Mouse (Mus musculus): ENCODE measurements around the gene Rasl10b.

Gene Rasl10b

DNA sequence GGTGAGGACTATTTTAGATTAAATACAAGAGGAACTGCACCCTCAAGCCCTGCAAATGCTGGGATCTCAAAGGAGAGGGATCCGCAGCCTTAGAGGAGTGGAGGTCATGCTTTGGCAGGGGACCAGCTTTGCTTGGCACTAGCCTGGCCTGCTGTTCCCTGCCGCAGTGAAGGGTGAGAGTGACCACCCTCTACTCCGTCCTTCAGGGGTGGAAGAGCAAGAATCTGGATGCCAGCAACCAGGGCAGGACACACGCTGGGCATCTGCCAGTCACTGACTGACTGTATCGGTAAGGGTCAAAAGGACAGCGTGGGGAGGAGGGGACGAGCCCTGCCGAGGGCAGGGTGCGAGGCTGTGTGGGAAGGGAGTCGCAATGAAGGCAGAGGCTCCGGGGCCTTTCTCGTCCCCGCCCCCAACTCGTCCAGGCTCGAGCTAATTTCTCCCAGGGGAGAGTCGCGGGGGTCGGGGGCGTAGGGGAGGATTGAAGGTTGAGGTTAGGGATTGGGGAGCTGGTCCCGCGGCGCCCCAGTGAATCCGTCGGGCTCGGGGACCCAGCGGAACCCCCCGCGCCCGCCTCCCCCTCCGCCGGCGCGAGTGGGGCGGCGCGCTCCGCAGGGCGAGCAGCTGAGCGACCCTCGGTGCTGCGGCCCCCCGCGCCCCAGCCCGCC, at the start of gene Rasl10b:
Gene Rasl10b, plus strand, starts transcription at position 51 of the 668 bp plus-strand sequence.
- DNase-seq (ENCODE audit: low spot score in 2 of 2): no peak

DNA sequence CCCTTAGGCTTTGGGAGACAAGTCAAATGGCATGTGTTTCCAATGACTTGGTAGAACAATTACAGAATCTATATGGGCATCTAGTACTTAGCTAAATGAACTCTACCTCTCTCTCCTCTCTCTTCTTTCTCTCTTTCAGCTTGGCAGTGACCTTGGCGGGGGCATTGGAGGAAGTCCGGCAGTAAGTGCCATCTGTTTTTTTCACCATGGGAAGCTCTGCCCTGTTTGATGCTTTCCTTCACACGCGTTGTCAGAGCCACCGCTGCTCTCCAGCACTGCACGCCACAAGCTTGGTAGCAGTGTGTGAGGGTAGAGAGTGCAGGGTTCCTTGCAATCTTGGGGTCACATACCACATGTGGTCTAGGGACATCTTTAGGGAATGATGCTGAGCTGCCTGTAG, 44.3 kb upstream of the Rasl10b start:
- no peak for DNase-seq (ENCODE audit: low spot score in 2 of 2)

DNA sequence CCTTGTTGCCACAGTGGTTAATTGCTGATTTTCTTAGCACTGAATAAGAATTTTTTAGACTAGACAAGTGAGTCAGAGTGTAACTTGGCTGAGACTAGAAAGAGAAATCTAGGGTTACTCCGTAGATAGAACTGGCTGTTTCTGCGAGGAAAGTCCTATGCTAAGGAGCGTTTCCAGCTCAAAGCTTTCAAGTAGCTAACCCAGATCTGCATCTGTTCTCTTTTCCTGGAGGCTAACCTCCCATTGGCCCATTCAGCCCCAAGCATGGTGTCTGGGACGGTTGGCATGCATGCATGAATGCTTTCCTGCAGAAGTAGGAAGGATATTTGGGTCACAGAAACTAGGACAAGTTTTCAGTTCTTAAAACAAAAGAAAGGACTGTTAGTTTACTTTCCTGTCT, 37.7 kb upstream of the Rasl10b start:
- no peak for DNase-seq (ENCODE audit: low spot score in 2 of 2)

DNA sequence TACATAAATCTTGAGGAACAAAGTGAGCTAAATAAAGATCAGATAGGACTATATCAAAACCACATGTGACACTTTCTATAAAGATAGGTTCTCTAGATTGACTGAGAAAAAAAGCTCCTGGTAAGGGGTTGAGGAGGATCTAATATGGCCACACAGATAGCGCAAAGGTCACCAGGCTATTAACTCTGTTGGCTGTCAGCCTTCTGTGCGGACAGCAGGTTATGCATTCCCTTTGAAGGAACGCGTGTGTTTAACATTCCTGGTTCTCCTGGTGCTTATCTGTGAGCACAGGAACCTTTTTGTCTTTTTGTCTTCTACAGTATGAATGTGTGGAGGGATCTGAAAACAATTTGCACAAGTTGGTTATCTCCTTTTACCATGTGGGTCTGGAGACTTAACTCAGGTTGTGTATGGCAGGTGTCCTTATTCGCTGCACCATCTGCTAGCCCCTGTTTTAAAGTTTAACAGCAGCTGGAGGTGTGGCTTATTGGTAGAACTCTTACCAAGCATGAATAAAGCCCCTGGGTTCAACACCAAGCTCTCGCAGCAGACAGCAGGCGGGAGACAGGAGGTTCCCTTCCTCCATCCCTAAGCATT, 29.1 kb upstream of the Rasl10b start:
- DNase-seq (ENCODE audit: low spot score in 2 of 2): no peak

DNA sequence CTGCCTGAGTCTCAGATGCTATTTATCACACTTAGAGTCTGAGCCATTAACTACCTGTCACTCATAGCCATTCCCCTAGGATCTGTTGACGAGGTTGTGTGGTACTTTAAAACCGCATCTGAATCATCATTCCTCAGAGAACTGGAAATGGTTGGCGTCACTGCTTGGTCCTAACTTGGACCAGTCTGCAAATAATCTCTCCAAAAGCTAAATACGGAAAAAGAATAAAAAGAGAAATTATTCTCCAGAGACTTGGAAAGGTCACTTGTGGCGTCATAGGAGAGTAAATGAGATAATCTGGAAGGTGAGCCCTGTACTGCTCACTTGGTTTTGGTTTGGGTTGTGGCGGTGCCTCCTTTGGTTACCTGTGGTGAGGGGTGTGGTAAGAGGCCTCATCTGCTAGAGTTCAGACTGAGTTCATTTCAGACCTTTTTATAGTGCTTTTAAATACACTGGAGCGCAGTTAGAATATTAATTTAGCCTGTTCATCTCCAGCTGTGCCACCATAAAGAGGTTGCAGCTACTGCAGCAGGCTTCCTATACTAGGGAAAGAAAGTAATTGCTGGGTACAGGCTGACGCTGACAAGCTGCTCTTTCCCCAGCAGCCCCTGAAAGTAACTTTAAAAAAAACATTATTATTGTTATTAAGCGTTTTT, 25.9 kb upstream of the Rasl10b start:
- DNase-seq (ENCODE audit: low spot score in 2 of 2): no peak

DNA sequence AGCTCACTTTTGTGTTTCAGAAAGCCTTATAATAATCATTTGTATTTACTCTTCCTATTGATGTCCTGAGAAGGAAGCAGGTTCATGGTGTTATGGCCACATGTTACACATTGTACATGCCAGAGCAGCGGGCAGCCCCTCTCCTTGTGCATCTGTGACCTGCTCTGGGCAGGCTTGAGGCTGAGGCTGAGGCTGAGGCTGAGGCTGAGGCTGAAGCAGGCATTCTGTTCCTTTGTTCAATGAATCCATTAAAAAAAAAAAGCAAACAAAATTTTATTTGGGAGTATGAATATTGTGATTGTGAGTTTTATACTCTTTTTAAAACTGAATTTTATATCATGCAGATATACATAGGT, 25.4 kb upstream of the Rasl10b start:
- DNase-seq (ENCODE audit: low spot score in 2 of 2): no peak

DNA sequence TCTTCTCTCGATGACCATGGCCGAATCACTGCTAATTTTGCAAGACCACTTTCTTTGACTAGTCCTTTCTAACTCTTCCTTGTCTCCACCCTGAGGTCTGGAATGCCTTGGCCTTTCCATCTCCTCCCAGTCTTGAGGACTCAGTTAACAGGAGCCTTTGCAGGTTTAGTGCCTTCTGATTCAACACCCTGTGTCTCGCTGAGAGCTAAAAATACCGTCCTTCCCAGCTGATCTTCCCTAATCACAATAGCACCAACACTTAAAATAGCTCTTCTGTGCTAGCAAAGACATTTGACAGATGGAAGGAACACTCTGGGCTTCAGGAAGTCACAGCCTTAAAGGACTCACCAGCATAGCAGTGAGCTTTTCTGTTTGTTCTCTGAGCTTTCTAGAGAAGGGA, 15.9 kb upstream of the Rasl10b start:
- no peak for DNase-seq (ENCODE audit: low spot score in 2 of 2)

DNA sequence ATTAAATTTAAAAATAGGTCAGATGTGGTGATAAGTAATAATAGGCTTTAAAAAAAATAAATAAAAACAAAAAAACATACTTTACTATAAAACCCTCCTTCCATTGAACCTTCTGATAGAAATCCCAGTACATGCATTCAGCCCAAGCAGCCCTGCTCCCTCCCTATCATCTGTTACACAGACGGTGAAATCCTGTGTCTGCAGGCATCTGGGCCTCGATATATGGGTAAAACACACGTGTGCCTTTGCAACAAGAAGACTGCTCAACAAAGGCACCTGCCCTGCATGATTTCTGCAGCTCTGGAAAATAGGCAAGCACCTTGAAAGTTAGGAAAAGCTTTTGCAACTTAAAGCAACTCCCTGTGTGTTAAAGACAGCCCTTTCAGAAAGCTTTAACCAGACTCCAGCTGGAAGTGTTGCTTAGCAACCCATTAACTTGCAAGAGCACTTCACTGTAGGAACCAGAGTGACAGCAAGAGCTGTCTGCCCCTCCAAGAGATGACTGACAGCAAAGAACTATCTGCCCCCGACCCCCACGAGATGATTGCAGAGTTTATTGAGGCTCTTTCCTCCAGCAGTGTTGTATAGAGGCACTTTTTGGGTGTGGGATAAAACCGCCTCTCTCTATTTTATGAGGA, 14.0 kb upstream of the Rasl10b start:
- no peak for DNase-seq (ENCODE audit: low spot score in 2 of 2)

DNA sequence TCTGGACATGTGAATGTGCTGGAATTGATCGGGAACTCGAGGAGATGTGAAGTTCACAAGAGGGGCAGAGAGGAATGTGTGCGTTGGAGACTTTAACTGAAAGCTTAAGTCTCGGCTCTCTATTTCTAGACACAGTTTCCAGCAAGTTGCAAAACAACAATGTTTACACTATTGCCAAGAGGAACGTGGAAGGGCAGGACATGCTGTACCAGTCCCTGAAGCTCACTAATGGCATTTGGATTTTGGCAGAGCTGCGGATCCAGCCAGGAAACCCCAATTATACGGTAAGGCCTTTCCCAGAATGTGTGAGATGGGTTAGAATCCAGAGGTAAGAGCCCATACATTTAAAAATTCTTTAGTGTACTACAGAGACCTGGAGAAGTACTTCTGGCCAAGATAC, 11.3 kb upstream of the Rasl10b start:
- no peak for DNase-seq (ENCODE audit: low spot score in 2 of 2)

DNA sequence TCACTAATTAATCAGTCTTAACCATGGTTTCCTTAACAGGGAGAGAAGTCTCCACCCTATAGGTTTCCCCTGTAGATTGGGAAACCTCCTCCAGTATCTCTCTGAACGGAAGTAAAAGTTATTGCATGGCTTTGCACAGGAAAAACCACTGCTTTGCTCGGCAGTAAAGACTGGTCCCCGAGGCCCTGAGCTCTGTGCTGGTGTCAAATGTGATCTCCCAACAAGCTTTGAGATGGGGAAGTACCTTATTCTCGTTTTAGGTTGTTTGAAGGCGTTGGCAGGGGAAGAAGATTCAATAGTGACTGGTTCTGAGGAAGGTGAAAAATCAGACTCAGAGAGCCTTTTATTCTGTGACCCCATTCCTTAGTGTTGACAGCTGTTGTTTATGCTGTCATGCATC, 10.2 kb upstream of the Rasl10b start:
- DNase-seq (ENCODE audit: low spot score in 2 of 2): no peak

DNA sequence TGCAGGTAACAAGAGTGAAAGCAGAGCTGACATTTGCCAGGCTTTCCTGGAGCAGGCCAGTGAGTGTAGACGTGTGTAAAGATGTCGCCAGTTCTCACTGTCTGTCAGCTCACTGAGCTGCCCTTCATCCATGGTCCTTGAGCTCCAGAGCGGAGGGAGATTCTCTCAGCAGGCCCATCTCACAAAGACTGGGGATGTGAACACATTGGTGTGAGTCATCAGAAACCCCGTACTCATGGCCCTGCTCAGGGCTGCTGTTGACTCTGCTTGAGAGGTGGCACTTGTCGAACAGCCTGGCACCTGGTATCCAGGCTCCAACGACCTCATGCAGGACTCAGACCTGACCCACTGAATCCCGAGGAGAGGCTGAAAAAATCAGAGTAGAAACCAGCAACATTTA, 5.2 kb upstream of the Rasl10b start:
- no peak for DNase-seq (ENCODE audit: low spot score in 2 of 2)

DNA sequence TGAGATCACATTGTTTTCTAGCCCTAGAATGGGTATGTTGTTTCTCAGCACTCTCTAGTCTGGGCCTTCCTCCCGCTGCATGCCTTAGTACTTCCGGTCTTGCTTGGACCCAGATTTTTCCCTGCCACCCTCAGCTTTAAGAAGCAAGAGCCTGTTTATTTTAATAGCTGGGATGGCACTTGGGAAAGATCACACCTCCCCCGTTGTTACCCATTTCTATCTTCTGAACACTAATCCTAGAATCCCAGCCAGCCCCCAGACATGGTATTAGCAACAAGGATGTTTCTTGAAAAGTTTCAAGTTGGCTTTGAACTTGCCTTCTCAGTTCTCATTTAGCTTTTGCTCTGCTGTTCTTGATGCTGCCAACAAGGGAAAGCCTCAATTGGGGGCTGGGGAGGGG, 2.5 kb upstream of the Rasl10b start:
- no peak for DNase-seq (ENCODE audit: low spot score in 2 of 2)

DNA sequence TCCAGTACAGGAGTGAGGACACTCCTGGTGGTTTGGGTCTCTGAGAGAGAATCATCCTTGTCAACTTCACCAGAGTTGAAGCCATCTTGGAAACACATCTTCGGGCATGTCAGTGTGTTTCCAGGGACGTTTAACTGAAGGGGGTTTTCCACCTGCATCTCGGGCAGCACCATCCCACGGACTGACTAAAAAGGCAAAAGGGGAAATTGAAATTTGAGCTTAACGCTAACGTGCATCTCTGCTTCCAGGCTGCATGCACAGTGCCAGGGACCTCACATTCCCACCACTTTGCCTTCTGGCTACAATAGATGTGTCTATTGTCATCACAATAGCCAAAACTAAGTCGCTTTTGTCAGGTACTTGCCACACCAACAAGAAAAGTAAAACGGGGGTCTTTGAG, 695 bp upstream of the Rasl10b start:
- DNase-seq (ENCODE audit: low spot score in 2 of 2): no peak

DNA sequence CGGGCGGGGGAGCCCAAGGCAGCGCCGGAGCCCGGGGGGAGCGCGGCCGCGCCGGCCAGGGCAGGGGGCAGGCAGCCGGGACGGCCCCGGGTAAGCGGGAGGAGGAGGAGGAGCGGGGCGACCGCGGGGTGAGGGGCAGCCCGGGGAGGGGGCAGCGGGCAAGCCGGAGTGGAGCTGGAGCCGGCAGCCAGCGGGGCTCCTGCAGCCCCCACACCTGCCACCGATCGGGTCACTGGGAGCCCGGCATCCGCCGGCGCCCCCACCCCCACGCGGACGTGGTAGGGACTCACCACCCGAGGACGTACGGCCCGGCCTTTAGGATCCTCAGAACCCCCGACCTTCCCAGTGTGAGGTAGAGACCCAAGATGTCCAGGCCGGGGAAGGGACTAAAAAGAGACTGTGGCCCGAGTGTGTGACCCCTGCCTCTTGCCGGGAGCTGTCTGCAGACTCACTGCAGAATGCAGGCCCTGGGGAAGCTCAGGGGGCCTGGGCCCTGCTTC, 905 bp downstream of the Rasl10b start:
- no peak for DNase-seq (ENCODE audit: low spot score in 2 of 2)

DNA sequence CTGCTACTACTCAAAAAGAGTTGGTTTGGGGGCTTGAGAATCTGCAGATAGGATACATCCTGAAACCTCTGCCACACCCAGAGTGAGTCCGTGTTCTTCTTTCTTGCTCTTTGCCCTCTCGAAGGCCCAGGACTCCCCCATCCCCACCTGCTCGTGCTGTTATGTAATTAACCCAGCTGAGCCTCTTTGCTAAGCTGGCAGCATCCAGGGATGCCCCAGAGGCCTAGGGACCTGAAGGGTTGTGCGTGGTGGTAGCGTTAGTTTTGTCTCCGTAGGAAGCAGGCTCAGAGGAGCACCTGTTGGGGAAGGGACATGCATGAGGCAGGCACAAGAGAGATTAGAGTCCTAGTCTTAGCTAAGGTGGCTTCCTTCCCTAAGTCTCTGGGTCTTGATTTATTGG, 1.6 kb downstream of the Rasl10b start:
- no peak for DNase-seq (ENCODE audit: low spot score in 2 of 2)

DNA sequence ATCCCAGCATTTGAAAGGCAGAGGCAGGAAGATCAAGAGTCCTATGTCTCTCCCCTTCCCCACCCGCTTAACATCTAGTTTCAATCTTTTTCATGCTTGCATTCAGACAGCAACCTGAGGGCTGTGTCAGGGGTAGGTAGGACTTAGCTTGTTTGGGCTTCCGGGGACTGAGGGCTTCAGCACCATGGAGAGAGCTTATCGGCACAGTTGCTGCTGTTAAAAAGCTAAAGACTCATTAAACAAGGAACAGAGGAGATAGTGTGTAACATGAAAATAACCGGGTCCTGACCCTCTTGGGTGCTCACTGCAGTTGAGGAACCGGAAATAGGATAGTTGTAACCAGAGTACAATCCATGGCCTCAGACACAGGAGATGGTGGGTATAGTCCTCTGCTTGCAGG, 8.1 kb downstream of the Rasl10b start:
- peak; percentile 18 to 33 for DNase-seq (ENCODE audit: low spot score in 2 of 2)

DNA sequence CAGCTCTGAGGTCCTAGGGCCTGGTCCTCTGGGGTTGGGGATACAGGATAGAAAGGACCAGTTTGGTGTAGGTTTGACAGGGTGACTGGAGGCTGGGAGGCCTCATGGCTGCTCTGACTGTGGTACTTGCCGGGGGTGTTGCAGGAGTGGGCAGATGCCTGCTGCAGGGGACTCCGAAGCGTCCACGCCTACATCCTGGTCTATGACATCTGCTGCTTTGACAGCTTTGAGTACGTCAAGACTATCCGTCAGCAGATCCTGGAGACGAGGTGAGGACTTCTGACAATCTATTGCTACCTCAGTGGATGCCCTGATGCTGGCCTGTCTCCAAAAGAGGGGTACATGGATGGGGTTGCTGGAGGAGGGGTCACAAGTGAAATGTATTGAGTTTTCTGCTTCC, 8.8 kb downstream of the Rasl10b start:
- no peak for DNase-seq (ENCODE audit: low spot score in 2 of 2)

DNA sequence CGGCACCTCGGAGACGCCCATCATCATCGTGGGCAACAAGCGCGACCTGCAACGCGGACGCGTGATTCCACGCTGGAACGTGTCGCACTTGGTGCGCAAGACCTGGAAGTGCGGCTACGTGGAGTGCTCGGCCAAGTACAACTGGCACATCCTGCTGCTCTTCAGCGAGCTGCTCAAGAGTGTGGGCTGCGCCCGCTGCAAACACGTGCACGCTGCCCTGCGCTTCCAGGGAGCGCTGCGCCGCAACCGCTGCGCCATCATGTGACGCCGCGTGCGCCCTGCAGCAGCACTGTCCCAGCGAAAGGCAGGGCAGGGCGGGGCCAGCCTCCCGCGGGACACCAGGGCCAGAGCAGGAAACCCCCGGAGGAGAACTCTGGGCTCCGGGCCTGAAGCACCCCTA, 9.6 kb downstream of the Rasl10b start:
- no peak for DNase-seq (ENCODE audit: low spot score in 2 of 2)

DNA sequence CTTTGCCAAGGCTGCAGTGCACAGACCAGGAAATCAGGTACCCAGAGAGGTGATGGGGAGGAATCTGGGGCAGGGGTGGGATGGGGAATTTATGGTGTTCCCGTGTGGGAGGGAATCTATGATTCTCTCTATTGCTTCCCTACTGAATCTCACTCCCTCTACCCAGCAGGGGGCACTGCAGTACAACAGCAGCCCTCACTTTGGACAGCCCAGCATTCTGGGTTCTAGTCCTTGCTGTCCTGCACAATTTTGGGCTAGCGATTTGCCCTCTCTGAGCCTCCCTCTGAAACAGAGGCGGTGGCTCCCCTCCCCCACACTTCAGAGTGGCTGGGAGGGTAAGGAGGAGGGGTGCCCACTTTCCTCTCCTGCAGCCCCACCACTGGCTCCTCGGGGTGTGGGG, 11.4 kb downstream of the Rasl10b start:
- DNase-seq (ENCODE audit: low spot score in 2 of 2): no peak

DNA sequence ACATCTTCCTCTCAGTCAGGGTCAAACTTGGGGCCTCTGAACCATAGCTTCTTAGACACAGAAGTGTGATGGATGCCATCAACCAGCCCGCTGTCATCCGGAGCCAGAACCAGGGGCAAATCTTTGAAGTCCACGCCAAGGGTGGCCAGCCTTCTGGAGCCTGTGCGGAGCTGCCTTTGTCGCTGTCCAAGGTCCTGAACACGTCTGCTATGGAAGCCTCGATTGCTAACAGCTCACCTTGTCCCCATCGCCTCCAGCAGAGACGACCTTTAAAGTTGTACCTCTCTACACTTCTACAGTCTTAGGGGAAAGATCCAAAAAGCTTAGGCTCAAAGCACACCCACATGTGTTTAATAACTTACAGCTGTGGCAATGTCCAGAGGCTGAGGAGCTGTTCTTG, 12.4 kb downstream of the Rasl10b start:
- peak in 1 of 2 experiments; percentile 19 for DNase-seq (ENCODE audit: low spot score in 2 of 2)

DNA sequence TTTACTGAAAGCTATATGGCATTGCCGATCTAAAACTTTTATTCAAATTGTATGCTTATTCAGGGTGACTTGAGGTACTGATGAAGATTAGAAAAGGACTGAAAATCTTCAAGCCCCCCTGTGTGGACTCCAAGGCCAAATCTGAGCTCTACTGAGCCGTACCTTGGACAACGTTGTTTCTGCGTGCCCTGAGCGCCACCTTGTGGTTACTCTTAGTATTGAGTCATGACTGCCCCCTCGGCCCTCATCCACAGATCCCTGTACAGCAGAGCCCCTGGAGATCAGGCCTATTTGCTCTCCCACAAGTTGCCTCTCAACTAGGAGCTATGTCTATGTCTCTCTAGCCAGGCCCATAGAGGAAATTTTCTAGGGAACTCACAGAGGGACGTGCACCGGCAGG, 15.7 kb downstream of the Rasl10b start:
- peak; percentile 31 to 48 for DNase-seq (ENCODE audit: low spot score in 2 of 2)

DNA sequence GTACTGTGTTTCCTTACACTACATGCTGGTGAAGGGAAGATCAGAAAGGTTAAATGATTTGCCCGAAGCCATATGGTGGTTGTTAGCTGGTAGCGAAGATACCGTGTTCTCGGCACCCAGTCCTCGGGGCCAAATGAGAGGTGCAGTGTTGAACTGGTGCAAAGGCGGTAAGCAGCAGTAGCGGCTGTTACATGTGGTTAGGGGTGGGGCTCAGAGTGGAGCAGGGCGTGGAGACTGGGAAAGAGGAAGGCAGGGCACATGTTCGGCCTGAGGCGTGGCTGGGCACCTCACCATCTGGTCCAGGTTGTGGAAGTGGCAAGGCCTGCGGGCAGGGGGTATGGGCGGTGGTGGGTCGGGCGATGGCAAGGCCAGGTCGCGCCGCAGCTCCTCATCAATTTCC, 18.0 kb downstream of the Rasl10b start:
- peak in 1 of 2 experiments; percentile 26 for DNase-seq (ENCODE audit: low spot score in 2 of 2)

DNA sequence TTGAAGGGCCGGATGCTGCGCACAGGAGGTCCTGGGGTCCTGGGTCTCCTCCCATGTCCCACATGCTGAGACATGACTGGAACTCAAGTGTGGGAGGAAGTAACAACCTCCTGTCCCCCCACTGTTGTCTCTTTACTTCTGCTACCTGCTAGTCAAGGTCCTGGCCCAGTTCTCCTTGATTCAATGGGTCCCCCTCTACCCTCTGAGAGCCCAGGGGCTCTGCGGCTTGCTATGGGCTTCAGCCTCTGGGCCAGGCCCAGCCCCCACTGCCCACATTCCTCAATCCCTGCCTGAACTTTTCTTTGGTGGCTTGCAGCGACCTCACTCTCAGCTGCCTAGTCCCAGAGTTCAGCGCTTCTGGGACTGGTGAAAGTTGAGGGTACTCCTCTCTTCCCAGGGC, 20.4 kb downstream of the Rasl10b start, which contains the start of gene Gas2l2:
Gene Gas2l2, minus strand, starts transcription at position 101 of the 400 bp plus-strand sequence.
- DNase-seq (ENCODE audit: low spot score in 2 of 2): no peak

All from spleen, postnatal 36 days (tissue).